Mouse (Mus musculus) kidney, adult 2 months (tissue): ENCODE measurements around the gene Nmnat3. TPM values are rescaled to one million over a fixed set of nuclear protein-coding genes. Genes with fewer than 3 reads are reported as not detected.
A peak's percentile ranks its signal among the peaks of the same experiment; 100 is the strongest.

ENCODE experiments used
- DNase-seq: peaks from one replicate; pipeline ENCODE4 v3.0.0; 2021
- H3K27ac ChIP-seq: fragments of 200-500 bp; 2 replicates; pipeline ENCODE4 v1.5.1; 2012; ENCODE audit warnings: low read depth, low read length, control low read depth, inconsistent platforms; ENCODE audit not compliant: insufficient read depth
- H3K27me3 ChIP-seq: fragments of 200-500 bp; replicated peaks from 2 replicates; pipeline ENCODE4 v1.6.1; 2012; ENCODE audit warnings: mild to moderate bottlenecking, moderate library complexity, low read length, inconsistent platforms; ENCODE audit not compliant: control insufficient read depth, insufficient read depth
- H3K36me3 ChIP-seq: fragments of 200-500 bp; 2 replicates; pipeline ENCODE4 v1.6.1; 2012; ENCODE audit warnings: mild to moderate bottlenecking, moderate library complexity, low read length, inconsistent platforms; ENCODE audit not compliant: control insufficient read depth, insufficient read depth
- H3K4me1 ChIP-seq: fragments of 200-500 bp; 2 replicates; pipeline ENCODE4 v1.6.1; 2011; ENCODE audit warnings: low read length; ENCODE audit not compliant: control insufficient read depth, insufficient read depth
- H3K4me3 ChIP-seq: fragments of 200-500 bp; 2 replicates; pipeline ENCODE4 v1.5.1; 2011; ENCODE audit warnings: mild to moderate bottlenecking, low read depth, low read length, control low read depth; ENCODE audit not compliant: insufficient read depth
- CTCF ChIP-seq: fragments of 200-500 bp; conservative IDR thresholded peaks from 2 replicates; pipeline ENCODE4 v1.5.1; 2011; ENCODE audit warnings: low read depth, mild to moderate bottlenecking, control low read depth, low read length, moderate library complexity, mixed read lengths; ENCODE audit not compliant: insufficient read depth, insufficient read length
- POLR2A ChIP-seq: fragments of 200-500 bp; IDR thresholded peaks from one replicate; pipeline ENCODE4 v1.6.1; 2011; ENCODE audit warnings: low read depth, low read length, control low read depth
- WGBS: fragments of 180-500 bp; shearing (Covaris S2); methylation state at CpG from one replicate; pipeline ENCODE4 v1.1.7; 2018; 5-methylcytosine and 5-hydroxymethylcytosine counted together
- polyA plus RNA-seq: library from polyadenylated mRNA; depleted of rRNA; stranded (reverse); fragments of >200 nt; gene quantifications from 2 replicates; pipeline ENCODE4 v1.2.3, GENCODE M21; 2012

Nmnat3 gene
- polyA plus RNA-seq, 1 experiment, result 27.7 TPM

DNA sequence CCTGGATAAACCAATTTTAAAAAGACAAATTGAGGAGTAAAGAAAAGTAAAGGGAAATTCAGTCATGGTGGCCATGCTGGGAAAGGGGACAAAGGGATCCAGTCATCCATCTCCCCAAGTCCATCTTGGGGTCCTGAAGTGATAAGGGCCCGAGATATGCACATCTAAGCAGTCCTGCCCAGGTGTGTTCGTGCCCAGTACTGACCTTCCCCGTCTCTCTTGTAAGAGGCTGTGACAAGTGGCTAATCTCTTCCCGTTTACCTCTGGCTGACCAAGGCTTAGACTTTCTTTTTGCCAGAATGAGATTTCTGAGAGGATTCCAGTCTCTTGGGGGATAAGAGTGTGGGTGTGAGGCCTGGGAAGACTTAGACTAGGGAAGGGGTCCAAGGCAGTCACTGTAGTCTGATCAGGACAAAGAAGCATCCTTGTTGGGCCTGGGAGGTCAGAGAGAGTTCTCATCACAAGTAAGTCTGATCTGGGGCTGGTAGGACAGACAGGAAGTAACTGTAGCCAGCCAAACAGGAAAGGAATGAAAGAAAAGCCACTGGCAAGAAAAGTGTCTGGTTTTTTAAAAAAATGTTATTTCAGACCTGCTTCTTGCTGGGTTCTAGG is 140.8 kb downstream of the Nmnat3 start:
- H3K27me3 ChIP-seq, result no peaks in the 10 kb centered on the region
- DNase-seq, result no peak
- TF ChIP-seq POLR2A (no peak), CTCF (no peak)
- H3K4me1 ChIP-seq, result peaks cover 10% of the 10 kb centered on the region; the same call in 1 of the 2 replicates
- H3K27ac ChIP-seq, result peak overlapping the region; percentile 40; the same call in 1 of the 2 replicates
- H3K4me3 ChIP-seq, result no peak overlapping the region
- 68% methylated on average over 4 of the region's 4 CpGs for WGBS
- H3K36me3 ChIP-seq, result no peaks in the 10 kb centered on the region

DNA sequence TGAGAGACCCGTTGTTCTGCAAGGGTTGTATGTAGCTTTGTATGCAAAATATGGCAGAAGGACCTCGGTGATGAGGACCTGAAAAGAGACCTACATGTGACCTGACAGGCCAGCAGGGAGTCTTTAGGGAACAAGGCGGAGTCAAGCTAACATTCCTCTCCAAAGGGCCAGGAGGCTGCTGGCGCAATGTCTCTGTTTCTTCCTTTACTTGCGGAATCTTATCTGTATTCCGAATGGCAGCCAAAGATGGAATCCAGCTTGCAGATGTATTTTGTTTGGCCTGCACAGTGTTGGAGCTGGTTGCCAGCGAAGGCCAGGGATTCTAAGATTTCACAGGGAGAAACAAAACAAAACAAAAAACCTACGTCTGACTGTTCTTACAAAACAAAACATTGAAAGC is 141.5 kb downstream of the Nmnat3 start:
- TF ChIP-seq CTCF, result no peak
- TF ChIP-seq POLR2A, result no peak
- Histone ChIP-seq H3K27me3 (no peaks in the 10 kb centered on the region), H3K4me3 (no peak overlapping the region), H3K4me1 (0 out of 2 replicates have a peak, but pooled peaks cover 8% of the 10 kb centered on the region), H3K36me3 (no peaks in the 10 kb centered on the region), H3K27ac (peak overlapping the region; percentile 40; the same call in 1 of the 2 replicates)
- DNase-seq, result peak; percentile 62
- WGBS, result 65% methylated on average over 8 of the region's 8 CpGs

DNA sequence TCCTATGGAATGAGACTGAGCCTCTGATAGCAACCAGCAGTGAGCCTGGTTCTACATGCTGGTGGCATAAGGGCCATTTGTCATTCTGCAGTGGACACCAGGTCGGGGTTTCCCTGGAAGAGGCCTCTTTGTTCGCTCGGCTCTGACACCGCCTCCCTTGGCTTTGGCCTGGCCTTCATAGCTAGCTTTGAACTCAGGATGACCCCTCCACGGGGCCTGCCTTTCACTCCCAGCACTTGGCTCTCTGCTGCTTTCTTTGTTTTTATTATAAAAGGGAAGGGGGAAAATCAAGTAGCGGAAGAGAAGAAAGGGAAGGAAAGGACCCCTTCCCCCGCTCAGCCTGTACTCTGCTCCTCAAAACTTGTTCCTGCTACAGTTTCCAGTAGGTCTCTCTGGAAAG is 142.6 kb downstream of the Nmnat3 start:
- H3K36me3 ChIP-seq, result no peaks in the 10 kb centered on the region
- WGBS, result 50% methylated on average over 7 of the region's 7 CpGs
- no peak overlapping the region for H3K4me3 ChIP-seq
- 0 out of 2 replicates have a peak, but pooled peaks cover 8% of the 10 kb centered on the region for H3K4me1 ChIP-seq
- H3K27ac ChIP-seq, result peak overlapping the region; percentile 53
- DNase-seq, result peak; percentile 51
- no peaks in the 10 kb centered on the region for H3K27me3 ChIP-seq
- no peak for TF ChIP-seq CTCF

DNA sequence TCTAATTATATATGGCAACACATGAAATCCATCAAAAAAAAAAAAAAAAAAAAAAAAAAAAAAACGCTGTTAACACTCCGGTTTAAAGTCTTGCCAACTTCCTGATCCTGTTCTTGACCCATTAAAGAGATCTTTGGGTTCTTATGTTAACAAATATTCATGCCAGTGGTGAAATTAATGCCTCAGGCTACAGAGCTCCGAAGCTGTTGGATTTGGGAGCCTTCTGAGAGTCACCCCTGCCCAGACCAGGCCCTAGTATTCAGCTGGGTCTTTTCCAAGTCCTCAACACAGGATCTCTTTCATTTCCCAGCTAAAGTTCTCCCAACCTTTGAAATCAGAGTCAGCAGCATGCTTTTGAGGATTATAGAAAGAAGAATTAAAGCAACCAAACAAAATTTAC is 143.3 kb downstream of the Nmnat3 start:
- Histone ChIP-seq H3K4me3 (no peak overlapping the region), H3K36me3 (no peaks in the 10 kb centered on the region), H3K27ac (no peak overlapping the region), H3K27me3 (no peaks in the 10 kb centered on the region), H3K4me1 (0 out of 2 replicates have a peak, but pooled peaks cover 8% of the 10 kb centered on the region)
- no peak for DNase-seq
- TF ChIP-seq CTCF, result no peak
- TF ChIP-seq POLR2A, result no peak
- 42% methylated on average over 3 of the region's 3 CpGs for WGBS

DNA sequence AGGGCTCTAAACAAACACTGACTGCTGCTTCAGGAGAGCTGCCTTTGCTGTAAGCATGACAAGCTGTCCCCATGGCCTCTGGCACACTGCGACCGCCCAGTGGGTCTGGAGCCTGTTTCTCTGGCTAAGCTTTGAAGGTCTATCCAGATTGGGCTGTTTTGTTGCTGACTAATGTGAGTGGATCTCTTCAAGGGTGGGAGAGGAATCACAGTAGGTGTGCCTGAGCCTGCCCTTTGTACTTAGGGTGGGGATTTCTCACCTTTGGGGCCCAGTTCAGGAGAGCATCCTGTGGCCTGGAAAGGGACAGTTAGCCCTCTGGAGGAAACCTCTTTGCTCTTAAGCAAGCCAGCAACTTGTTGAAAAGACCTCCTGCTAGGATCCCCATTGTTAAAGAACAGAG is 145.8 kb downstream of the Nmnat3 start:
- Histone ChIP-seq H3K27me3 (no peaks in the 10 kb centered on the region), H3K36me3 (no peaks in the 10 kb centered on the region), H3K4me1 (0 out of 2 replicates have a peak, but pooled peaks cover 8% of the 10 kb centered on the region), H3K27ac (no peak overlapping the region), H3K4me3 (no peak overlapping the region)
- TF ChIP-seq CTCF (no peak), POLR2A (no peak)
- 74% methylated on average over 2 of the region's 2 CpGs for WGBS
- peak; percentile 30 for DNase-seq

DNA sequence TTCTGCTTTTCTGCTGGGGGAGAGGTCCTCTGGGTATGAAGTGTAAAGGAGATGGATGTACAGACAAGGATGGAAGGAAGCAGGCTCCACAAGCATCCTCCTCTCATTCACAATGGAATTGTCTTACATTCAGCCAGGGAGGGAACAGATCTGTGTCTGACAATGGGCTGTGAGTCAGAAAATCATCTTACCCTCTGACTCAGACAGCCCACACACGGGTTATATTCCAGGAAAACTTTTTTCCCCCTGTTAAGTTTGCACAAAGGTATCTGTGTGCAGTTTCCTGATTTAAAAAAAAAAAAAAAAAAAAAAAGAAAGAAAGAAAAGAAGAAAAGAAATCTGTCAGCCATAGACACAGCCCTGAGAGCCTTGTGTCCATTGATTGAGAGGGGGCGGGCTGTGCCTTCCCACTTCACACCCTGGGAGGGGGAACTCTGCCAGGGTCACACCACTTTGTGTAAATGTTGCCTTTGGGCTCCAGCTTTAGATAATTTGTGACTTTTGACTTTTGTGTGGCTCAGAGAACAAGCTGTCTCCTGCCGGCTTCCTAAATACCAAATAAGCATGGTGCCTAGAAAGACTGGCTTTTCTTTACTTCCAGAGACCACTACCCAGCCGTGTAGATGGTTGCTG is 146.8 kb downstream of the Nmnat3 start:
- WGBS, result 51% methylated on average over 4 of the region's 4 CpGs
- no peak for DNase-seq
- Histone ChIP-seq H3K27me3 (no peaks in the 10 kb centered on the region), H3K4me1 (0 out of 2 replicates have a peak, but pooled peaks cover 6% of the 10 kb centered on the region), H3K27ac (no peak overlapping the region), H3K36me3 (no peaks in the 10 kb centered on the region), H3K4me3 (no peak overlapping the region)
- TF ChIP-seq CTCF, result no peak
- TF ChIP-seq POLR2A, result no peak

DNA sequence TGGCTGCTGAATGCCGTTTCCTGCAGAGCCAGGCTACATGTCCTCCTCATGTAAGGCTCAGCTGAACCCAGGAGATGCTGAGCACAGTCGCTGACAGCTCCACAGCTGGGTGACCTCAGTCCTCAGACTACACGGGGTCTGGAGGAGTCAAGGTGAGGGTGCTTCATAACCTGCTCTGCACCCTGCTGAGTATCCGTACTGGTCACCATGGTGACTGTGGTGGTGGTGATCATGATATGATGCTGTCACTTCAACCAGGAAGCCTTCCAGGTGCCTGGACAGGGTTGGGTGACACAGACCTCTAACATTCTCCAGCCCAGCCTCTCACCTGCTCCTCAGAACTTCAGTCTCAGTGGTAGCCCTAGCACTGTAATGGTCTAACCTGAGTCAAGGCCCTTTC is 150.6 kb downstream of the Nmnat3 start:
- DNase-seq, result no peak
- Histone ChIP-seq H3K27me3 (no peaks in the 10 kb centered on the region), H3K4me1 (no peaks in the 10 kb centered on the region), H3K4me3 (no peak overlapping the region), H3K36me3 (no peaks in the 10 kb centered on the region), H3K27ac (no peak overlapping the region)
- TF ChIP-seq POLR2A (no peak), CTCF (no peak)
- whole genome bisulfite sequencing, result 69% methylated on average over 4 of the region's 4 CpGs
